Mouse (Mus musculus): ENCODE results near the gene Fdx1l.

Fdx1l gene

DNA sequence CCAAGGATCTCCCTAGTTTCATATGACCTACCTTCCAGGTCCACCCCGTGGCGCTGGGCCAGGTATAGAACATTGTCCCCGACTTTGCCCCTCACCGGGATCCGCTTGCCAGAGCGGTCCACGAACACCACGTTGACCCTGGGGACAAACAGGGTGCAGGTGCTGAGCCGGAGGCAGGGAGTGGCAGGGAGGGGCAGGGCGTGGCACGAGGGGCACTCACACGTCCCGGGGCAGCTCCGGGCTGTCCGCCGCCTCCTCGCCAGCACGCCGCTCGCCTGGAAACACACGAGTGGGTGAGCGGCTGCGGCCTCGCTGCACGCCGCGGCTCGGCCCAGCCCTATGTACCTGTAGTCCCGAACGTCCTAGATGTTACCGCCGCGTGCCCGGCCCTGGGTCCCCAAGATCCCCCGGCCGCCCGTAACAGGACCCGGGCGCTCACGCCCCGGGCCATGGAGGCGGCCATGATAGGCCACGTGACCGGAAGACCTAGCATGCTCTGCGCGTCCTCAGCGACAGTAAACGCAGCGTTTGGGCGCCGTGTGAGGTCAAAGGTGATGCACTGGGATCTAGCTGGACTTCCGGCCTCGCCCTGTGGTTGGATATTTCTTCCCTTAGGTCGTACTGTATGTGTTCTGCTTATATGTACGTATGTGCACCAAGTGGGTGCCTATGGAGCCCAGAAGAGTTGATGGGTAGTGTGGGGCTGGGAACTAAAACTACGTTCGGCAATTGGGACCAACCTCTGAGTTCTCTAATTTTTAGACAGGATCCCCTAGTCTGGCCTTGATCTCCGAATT is at the start of gene Fdx1l, which contains the start of gene Gm49373:
Gene Fdx1l, minus strand, starts transcription at position 571 of the 797 bp plus-strand sequence.
Gene Gm49373, minus strand, starts transcription at position 53 of the 797 bp plus-strand sequence.
- DNase-seq (ENCODE audit: low spot score in 2 of 2), result peak; percentile 96

DNA sequence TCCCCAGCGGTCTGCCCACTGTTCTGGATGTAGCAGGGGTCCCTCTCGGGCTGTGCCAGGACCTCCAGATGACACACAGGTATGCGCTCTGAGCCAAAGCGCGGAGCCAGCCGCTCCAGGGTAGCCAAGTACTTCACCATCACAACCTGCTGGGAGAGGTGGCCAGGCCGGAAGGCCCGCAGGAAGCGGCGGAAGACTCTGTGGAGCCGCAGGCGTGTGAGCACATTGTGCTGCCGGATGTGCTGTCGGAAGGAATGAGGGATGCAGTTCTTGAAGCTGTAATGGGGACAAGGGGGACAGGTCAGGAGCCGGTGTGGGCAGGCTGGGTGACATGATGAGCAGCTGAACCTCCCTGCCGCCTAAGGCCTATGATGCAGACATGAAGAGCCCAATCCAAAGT is 48.1 kb upstream of the Fdx1l start:
- DNase-seq (ENCODE audit: low spot score in 2 of 2), result no peak

DNA sequence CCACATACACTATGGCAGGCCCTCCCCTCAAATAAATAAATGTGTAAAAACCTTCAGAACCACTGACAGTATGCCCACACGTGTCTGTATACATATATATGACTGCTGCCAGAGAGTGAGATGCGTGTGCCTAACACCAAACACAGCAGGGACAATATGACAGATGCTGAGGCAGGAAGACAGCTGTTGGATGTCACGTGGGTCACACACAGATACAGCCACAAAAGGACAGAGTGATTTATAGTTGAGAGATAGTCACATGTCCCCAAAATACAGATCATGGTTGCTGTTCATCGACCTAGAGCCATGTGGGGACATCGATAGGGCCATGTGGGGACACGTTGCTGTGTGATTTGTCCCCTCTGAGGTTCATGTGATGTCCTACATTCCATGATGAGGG is 43.7 kb upstream of the Fdx1l start:
- DNase-seq (ENCODE audit: low spot score in 2 of 2), result no peak

DNA sequence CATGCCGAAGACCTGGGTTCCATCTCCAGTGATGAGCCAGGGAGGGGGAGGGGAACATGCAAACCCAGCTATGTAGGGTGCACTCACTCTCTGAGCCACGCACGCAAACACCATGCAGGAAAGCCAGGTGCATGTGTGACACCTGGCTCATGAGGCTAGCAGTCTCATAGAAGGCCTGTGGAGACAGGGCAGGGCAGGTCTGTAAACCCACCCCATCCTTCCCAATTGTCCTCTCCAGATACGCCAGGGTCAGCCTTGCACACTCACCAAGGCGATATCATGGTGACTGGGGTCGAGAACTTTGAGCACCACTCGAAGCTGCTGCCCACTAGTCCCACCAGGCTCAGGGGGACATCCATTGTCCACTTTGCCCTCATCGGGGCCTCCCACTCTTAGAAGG is 41.7 kb upstream of the Fdx1l start:
- DNase-seq (ENCODE audit: low spot score in 2 of 2), result no peak

DNA sequence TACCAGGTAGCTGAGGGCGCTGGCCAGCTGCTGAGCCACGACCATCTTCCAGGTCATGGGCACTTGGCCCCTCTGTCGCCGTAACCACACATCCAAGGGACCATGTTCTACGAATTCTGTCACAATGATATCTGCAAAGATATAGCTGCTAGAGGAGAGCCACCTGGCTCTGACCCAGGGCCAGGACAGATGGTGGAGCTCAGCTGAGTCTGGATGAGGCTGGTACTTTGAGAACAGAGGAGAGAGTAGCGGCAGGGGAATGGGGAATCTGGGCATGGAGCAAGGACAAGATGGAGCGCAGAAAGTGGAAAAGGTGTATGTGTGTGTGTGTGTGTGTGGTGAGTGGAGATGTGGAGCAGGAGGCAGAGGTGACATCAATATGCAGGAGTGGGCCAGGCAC is 40.8 kb upstream of the Fdx1l start:
- DNase-seq (ENCODE audit: low spot score in 2 of 2), result no peak

DNA sequence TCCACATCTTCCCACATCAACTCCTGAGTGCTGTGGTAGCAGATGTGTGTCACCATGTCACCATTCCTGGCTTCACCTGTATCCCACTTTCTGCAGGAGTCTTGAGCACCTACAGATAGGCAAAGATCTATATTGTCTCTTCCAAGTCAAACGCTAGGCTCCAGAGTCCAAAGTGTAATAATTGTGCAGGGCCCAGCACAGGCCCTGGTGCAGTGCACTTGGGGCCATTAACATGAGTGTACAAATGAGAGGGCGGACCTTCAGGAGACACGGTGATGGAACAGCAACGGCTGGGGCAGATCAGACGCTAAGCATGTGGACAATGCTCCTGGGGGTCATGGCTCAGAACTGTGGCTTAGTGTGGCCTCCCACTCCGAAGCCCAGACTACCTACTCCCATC is 40.3 kb upstream of the Fdx1l start:
- DNase-seq (ENCODE audit: low spot score in 2 of 2), result no peak

DNA sequence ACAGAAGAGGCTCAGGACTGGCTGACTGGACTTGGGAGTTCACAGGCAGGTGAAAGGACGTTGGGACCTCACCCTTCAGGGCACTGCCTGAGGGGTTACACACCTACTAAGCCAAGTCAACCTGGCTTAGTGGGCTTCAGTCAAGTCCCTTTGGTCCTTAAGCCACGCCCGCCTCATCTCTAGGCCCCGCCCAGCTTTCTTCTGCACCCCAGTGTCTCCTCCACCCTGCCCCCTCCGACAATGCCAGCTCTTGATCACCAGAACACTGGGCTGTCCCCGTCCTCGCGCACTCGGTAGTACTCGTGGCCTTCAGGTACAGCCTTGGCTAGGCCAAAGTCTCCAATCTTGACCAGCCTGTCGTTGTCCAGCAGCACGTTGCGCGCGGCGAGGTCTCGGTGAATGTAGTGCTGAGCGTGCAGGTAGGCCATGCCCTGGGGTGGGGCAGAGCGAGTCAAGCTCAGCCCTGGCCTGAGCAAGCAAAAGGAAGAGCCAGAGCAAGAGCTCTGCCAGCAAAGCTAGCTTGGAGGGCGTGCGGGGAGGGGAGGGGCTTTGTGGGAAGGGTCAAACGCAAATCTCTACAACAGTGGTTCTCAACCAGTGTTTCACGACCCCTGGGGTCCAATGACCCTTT is 34.3 kb upstream of the Fdx1l start:
- DNase-seq (ENCODE audit: low spot score in 2 of 2), result no peak

DNA sequence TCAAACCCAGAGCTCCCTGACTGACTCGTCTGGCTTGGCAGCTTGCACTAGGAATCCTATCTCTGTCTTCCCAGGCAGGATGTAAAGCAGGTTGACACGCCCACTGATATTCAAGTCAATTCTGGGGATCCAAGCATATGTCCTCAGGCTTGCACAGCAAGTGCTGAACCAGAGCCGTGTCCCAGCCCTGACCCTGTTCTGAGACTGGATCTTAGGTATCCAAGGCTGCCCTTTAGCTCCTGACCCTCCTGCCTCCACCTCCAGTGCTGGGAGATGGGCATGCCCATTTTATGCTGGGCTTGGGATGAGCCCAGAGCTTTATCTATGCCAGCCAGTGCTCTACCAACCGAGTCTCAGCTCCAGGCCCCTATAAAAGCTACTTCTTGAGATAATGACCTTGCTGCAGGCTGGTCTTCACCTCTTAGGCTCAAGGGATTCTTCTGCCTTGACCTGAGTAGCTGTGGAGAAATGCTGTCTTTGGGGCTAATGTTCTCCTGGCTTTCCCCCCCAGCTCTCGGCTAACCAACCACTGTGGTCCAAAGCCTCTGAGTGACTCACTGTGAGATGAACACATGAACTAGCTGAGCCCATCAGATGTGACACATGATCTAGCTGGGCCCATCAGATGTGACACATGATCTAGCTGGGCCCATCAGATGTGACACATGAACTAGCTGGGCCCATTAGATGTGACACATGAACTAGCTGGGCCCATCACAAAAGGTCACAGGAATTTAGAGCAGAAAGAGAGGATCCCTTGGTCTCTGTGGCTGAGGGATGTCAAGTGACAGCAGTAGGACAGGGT is 32.5 kb upstream of the Fdx1l start:
- DNase-seq (ENCODE audit: low spot score in 2 of 2), result no peak

DNA sequence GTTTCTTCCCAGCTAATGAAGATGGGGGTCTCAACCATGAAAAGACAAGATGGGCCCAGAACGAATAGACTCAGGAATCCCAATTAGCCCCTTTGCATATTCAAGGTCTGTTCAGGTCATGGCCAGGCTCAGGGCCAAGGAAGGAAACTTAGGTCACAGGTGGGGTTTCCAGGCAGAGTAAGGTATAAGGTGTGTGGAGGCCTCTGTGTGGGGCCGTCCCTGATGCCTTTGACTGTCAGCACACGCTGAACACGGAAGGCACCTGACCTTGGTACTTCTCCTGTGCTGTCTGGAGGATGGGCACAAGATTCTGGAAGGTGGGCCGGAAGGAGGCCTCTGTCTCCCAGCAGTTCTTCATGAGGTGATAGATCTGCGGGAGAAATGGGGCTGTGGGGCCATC is 31.4 kb upstream of the Fdx1l start:
- no peak for DNase-seq (ENCODE audit: low spot score in 2 of 2)

DNA sequence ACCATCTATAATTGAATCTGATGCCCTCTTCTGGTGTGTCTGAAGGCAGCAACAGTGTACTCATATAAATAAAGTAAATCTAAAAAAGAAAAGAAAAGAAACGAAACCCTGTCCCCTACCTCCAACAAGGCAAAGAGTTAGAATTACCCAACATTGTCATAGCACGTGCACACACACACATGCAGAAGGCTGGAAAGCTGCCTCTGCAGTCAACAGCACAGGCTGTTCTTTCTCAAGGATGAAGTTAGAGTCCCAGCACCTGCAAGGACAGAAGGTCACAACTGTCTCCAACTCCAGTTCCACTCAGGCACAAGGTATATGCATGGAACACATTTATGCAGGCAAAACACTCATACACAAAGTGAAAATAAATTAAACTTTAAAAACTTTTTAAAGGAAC is 28.7 kb upstream of the Fdx1l start:
- no peak for DNase-seq (ENCODE audit: low spot score in 2 of 2)

DNA sequence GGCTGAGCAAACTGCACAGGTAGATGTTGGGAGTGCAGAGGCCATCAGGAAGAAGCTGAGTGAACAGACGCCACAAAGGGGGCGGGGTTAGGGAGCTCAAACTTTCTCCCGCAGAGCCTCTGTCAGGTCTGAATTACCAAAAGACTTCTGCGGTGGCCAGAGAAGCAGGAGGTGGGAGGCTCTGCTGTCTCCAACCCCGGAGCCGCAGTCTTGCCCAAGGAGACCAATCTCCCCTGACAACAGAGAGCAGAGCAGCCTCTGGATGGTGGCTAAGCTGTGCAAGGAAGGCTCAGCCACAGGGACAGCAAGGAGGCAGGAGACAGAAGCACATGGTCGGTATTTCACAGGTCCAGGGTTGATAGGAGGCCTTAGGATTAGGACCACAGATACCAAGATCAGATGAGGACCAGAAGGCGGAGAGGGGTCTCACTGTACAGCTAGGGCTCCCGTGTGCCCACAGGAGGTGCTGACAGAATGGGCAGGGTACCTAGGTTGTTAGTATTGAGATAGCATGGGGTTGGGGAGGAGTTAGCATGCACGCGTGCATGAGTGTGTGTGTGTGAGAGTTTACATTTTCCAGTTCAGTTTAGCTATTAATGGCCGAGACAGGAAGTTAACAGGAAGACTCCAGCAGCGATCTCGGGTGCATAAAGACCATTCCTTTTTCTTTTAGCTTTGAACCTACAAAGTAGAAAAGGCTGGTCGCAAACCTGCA is 27.2 kb upstream of the Fdx1l start:
- no peak for DNase-seq (ENCODE audit: low spot score in 2 of 2)

DNA sequence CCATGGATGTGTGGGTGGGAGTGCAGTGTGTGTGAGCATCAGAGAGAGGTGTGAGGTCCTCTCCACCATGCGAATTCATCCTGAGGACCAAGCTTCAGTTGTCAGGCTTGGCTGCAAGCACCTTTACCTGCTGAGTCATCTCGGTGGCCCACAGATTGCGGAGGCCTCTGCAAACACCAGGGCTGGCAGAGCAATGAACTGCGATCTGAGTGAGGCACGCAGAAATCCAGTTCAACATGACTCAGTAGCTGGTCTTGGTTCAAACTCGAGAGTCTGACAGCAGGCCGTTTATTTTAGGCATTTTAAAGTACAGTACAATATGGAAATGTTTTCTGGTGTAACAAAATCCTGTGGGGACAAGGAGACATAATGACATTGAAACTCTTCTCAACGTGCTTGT is 24.4 kb upstream of the Fdx1l start:
- DNase-seq (ENCODE audit: low spot score in 2 of 2), result no peak

DNA sequence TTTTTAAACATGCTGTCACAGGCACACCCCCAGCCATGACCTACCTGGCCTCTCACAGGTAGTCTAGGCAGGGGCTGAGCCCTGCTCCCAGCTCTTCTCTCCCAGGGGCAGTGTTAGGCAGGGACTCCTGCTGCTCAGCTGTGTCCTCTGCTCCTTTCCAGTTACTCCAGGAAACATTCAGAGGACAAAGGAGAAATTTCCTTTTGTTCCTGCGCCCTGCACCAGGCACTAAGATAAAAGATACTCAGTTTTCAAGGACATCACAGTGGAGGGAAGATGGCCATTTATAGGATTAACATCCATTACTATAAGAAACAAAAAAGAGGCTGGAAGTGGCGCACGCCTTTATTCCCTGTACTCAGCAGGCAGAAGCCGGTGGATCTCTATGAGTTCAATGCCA is 22.5 kb upstream of the Fdx1l start:
- DNase-seq (ENCODE audit: low spot score in 2 of 2), result no peak

DNA sequence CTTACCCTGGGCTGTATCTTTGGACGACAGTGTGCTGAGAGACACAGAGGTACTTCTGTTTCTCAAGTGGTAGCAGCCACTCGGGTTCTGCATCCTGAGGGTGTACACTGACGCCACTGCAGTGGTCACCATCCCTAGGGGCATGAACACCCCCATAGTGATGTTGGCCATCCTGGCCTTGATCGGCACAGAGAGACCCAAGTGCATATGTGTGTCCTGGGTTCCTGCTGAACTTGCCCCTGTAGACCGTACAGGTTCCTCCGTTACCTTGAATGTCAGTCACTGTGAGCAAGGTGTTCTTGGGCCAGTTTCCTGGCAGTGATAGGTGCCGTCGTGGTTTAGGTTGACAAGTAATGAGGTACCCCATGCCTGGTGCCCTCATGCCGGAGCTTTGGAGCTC is 20.0 kb upstream of the Fdx1l start:
- DNase-seq (ENCODE audit: low spot score in 2 of 2), result no peak

DNA sequence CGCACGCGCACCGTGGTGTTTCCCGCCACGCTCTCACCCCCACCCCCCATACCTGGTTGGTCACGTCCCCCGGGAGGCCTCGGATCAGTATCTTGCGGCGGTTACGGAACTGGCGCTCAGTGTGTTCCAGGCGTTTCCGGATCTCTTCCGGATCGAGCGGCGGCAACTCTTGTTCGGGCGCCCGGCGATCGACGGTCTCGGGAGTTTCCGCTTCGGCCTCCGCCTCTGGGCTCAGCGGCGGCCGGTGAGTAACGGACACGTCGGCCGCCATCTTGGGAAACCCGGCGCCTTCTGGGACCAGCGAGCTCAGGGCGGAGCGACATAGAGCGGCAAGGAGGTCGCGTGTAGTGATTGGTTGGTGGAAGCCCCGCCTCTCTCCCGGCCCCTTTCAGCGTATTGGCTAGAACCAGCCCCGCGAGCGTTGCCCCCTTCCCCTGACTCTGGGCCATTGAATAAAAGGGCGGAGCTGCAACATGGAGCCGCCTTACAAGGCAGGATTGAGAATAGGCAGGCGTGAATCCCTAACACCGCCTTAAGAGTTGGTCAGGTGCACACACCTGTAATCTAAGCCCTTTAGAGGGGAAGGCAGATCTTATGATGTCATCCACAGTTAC is 18.4 kb upstream of the Fdx1l start, which contains the start of the genes Gm38431 and Raver1:
Gene Gm38431, minus strand, starts transcription at position 291 of the 614 bp plus-strand sequence.
Gene Raver1, minus strand, starts transcription at position 302 of the 614 bp plus-strand sequence.
- peak; percentile 99 for DNase-seq (ENCODE audit: low spot score in 2 of 2)

DNA sequence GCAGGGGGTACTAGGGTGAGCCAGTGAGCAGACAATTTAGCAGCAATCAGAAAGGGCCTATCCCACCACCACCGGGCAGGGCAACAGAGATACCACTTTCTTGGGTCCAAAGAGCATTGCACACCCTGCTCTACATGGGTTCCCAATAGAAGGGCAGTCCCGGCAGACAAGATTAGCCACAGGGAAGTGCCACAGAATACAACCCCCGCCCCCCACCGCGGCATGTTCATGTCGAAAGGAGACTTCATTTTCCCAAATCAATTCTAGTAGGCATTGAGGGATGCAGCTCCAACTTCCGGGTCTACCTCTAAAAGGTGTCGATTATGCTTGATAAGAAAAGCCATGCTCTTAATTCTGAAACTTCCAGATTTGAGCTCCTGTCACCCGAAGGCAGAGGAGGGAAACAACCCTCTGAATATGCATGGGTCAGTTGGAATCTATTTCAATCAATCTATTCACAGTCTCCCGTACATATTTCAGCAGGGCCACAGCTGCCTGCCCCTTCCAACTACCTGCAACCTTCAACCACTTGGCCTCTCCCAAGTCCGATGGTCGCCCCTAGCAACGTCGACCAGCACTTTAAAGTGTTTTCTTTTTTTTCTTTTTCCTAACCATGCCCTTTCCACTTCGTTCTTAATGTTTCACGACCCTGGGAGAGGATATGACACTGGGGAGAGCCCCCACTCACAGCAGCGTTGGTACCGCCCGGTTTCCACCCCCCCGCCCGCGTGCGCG is 17.7 kb upstream of the Fdx1l start:
- no peak for DNase-seq (ENCODE audit: low spot score in 2 of 2)

DNA sequence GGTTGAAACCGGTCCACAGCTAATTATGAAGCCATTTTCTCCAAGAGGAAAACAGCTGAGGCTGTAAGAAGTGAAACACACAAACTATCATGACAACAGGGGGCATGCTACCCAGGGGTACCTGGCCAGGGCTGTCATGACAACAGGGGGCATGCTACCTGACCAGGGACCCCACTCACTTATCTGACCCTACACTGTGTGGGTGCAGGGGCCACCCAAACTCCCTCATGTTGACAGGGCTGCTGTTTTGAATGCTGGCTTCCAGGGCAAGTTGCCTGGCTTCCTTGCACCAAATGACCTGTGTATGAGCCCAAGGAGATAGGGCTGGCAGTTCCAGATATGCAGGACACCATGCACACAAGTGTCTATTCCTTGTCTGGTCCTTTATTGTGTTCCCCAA is 17.1 kb upstream of the Fdx1l start:
- no peak for DNase-seq (ENCODE audit: low spot score in 2 of 2)

DNA sequence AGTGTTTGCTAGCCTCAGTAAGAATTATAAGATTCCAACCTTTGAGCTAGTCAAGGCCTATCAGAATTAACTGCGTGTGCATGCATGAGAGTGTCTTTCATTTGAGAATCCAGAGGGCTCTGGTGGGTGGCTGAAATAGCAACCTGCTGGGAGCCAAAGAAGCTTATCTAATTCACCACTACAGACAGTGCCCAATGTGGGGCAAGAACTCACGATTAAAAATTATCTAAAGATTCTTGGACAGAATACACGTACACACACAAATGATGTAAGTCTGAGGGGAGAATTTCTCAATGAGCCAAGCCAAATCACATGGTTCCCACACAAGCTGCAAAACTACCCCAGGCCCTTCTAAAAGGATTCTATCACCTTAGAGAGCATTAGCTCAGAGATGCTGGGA is 9.9 kb upstream of the Fdx1l start:
- DNase-seq (ENCODE audit: low spot score in 2 of 2), result no peak

DNA sequence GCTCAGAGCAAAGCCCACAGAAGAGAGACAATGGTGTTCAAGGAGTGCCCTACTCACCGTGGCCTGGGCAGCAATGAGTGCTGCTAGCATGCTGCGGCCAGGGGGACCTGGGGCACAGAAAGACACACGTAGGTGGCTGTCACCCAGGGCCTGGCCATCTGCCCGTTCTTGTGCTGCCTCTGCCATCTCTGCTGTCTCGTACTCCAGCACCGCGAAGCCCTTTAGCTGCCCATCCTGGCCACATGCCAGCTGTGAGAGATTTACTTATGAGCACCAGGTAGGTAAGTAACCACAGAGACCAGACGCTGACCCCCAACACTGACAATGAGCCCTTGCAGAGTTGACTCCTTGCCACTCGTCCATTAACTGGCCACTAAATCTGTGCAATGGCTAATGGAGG is 7.7 kb upstream of the Fdx1l start:
- DNase-seq (ENCODE audit: low spot score in 2 of 2), result no peak

DNA sequence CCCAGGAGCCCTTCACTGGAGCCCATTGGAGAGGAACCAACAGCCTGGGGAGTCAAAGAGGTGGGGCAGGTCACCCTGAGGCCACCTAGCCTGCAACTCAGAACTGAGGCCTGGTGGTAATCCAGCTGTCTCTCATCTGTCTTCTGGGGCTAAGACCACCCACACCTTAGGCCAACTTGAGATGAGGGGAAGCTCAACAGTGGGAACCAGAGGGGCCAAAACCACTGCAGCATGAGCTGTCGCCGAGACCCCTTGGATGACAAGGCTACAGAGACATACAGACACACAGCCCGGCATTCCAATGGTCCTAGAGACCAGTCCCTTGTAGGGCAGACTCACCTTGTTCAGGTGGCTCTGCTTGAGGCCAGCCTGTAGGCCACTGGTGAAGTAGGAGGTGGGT is 2.2 kb upstream of the Fdx1l start:
- peak in 1 of 2 experiments; percentile 26 for DNase-seq (ENCODE audit: low spot score in 2 of 2)

DNA sequence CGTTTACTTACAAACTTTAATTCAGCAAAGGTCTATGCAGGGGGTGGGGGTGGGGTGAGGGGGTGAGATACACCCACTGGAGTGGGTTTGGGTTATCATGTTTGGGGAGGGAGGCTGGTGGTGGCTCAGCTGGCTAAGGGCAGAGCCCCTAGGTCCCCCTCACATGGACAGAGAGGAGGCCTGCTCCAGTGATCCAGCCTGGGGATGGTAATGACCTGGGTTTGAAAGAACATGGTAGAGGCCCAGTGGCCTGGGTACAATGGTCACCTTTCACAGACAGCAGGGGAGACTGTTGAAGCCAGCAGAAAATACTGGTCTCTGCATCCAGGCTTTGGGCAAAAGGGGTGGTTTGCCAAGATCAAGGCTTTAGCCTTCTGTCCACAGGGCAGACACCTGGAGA is 759 bp upstream of the Fdx1l start:
- DNase-seq (ENCODE audit: low spot score in 2 of 2), result peak; percentile 16 to 38
